Mouse (Mus musculus): ENCODE data around the gene Jade1. TPM values are rescaled to one million over a fixed set of nuclear protein-coding genes. Genes with fewer than 3 reads are reported as not detected.
A peak's percentile ranks its signal among the peaks of the same experiment; 100 is the strongest.

Jade1 gene
- polyA plus RNA-seq, 2 experiments from 2014 or later: 7.4 to 7.6 TPM

DNA sequence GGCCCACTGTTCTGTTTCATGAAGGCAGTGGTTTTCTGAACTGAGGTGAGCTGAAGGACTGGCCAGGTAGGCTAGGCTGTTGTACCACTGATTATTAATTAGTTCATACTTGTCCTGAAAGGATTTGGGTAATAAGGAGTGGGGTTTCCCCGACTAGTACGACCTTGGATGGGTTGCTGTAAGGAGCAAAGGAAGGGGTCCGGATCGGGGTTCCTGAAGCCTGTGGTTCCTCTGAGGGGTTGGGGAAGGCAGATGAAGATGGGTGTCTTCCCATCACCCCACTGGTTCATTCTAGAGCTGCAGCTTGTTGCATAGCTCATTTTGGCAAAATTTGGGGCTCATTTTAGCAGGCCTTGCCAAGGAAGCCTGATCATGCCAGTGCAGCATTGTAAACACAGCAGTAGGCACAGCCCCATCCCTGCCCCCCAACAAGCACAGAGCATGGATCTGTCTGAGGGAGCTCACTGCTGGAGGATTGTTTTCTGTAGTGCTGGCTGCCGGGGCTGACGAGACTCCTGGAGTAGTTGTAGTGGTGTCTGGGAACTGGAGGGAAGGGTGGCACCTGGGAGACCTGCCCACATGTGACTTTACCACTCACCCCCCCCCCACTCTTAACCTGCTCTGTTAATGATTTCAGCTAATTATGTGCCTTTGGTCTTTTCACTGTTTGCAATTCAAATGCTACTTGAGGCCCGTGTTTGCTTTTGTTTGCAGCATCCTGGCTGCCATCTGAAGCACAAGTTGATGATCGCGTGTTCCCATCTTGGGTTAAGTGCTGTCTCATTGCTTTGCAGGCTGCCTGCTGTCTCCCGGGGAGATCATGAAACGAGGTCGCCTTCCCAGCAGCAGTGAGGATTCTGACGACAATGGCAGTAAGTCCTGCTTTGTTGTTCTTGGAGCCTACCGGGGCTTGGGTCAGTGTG lies 25.1 kb downstream of the Jade1 start:
- ATAC-seq: no peak

DNA sequence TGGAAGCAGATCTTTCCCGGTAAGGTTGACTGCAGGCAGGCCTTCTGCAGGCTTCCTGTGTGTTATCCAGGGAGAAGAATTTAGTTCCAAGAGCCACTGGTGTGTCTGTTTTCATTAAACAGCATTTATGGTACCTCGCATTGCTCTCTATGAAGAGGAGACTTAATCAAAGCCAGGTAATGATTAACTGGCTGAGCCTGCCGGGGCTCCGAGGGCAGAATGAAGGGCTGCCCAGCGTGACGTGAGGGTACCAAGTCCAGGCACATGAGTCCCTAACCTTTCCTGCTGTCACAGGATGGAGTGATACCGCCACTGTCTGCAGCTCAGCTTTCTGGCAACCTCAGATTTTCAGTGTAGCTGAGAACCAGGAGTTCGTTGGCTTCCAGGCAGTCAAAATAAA lies 25.9 kb downstream of the Jade1 start:
- no peak for ATAC-seq

DNA sequence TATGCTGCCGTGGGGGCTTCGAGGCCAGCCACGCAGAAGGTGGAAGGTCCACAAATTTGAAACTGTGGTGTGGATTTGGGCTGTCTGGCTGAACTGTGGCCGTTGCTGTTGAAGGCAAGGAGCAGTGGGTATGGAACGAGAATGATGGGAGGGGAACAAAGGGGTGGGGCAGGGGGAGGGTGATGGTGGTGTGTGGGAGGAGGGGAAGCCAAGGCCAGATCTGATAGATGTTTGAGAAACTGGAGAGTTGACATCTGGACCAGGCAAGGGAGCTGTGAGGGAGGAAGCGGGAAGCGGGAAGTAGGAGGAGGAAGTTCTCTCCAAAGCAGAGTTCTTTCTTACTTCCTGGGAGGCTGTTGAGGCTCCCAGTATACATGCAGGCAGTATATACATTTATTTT lies 26.7 kb downstream of the Jade1 start:
- no peak for ATAC-seq

DNA sequence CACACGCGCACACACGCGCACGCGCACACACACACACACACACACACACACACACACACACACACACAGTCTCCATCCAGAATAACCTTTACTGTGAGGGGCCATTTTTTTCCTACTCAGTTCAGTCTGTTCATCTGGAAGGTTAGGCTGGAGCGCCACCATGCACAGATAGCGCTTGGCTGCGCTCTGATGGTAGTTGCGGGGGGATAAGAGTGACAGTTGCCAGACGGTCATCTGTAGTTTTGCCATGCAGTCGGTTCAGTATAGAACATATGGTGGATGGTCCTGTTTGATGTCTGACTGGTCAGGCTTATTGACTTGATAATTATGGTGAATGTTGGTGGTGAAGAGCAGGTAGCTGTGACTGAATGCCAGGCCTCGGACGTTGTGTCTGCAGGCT lies 27.6 kb downstream of the Jade1 start:
- ATAC-seq: no peak

DNA sequence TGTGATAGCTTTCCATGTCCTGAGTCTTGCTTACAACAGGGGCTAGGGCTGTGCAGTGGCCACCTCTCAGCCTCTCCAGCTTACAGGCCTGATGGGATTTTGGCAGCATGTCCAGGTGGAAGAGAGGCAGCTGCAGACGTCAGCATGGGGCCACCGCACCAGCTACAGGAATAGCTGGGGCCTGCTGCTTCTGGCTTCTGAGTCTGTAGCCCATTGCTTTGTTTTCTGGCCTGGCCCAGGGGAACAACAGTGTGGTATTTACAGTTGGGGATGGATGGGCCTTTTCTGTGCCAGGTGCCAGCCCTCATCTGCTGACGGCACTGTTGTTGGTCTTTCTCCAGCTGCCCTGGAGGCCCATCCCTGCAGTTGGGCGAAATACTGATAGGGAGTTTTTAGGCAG lies 28.1 kb downstream of the Jade1 start:
- ATAC-seq: no peak

DNA sequence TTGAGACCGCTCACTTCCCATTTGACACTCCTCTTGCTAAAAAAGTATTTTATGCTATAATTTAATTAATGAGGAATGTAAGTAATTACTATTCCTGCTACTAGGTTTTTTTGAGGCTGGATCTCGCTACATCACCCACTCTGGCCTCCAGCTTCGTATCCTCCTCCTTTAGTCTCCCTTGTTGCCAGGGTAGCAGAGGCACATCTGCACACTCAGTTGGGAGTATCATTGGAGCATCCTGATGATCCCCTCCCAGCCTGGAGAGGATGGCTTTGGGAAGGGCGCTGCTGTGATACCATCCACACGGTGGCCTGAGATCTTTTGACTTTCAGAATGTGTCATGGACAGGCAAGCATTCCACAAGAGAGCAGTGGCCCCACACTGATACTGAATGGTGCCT lies 30.0 kb downstream of the Jade1 start:
- no peak for ATAC-seq

DNA sequence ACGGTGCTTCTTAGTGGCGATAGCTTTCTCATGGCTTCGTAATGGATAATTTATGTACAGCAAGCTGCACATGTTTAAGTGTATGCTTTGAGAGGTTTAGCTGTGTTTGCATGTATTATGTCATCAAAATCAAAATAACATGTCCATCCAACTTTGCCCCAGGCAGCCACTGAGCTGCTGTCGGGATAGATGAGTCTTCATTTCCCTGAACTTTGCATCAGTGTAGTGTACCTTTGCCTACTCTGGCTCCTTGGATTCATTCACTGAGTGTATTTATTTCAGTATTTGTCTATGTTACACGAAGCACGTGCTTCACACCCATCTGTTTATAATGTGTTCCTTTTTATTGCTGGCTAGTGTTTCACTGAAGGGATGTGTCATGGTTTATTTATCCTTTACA lies 30.8 kb downstream of the Jade1 start:
- ATAC-seq: no peak

DNA sequence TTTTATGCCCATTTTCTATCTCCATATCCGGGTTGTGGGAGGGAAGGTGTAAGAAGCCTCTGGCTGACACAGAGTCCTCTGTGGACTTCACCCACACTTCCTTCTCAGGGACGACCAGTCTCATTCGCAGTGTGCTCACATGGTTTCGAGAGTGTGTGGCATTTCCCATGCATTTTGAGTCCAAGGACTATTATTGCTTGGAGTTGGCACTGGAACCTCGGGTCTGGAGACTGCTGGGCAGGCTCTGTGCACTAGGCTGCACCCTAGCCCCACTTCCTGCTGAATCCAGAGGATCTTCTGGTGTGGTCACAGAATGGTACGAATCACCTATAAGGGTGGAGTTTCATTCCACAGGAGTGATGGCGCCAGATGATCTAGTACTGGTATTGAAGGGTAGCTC lies 31.4 kb downstream of the Jade1 start:
- peak; percentile 43 for ATAC-seq

DNA sequence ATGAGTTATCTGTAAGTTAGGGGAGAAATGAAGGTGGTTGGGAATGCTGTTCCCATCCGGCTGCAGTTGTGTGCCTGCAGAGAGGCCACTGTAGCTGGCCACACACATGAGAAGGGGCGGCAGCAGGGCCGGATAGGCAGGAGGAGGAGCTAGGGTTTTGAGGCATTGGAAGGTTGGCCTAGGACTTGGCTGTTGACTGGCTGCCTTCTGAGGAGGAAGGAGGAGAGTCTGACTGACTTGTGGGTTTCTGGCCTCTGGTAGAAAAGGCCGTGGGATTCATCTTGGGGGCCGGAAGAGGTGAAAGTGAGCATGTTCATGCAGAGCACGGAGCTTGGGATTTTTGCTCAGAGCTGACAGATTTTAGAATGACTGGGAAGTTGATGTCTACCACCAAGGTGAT lies 32.1 kb downstream of the Jade1 start:
- peak; percentile 75 for ATAC-seq

DNA sequence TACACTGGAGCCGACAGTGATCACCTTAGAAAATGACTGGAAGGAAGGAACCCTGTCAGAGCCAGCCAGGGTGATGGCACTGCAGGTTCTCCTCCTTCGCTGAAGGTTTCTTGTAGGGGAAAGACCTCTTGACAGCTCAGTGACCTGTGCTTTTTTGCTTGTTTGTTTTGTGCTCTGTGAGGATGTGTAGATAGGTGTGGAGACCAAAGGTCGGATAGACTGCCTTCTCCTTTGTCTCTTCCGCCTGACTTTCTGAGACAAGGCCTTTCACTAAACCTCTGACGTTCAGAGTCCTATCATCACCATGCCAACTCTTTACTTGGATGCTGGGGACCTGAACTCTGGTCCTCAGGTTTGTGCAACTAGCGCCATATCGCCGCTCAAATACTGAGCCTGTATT lies 33.0 kb downstream of the Jade1 start:
- ATAC-seq: no peak

DNA sequence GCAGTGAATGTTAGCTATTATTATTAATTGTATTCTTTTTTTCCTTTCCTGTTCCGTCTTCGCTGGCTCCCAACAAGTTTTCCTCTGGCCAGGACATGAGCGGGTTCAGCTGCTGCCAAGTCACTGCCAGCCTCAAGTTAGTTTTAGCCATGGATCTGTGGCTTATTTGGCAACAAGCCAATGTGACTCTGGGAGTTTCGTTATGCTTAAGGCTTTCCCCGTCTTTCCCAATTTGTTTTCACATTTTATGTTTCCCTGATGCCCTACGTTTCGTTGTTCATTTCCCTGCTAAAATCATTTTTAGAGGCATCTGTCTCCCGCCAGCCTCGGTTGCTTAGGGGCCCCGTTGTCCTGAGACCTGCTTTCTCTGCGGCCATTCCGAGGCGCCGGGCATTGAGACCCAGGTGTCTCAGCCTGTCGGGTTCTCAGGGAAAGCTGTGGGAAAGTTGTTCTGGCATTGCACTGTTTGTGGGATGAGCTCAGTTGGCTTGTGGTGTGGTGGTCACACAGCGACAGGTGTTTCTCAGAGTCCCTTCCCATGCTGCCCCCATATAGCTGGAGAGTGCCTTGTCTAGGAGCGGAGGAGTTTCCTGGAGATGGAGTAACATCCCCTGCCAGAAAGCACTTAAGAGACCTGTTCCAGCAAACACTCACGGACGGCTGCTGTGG lies 33.8 kb downstream of the Jade1 start:
- no peak for ATAC-seq

DNA sequence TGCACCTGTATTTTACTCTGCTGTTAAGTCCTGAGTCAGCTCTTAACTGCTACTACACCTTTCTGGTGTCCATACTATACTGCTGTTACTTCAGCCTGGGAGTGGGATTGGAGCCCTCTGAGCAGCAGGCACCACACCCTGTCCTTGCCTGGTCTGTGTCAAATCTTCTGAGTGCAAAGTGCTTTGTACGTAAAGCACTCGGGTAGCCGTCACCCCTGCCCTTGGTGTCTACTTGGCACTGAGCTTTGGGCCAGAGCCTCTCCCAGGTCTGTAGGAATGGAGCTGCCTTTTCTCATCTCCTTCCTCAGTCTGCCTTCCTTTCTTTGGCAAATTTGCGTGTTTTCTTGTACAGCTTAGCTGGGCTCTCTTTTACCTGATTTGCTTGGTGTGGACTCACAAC lies 34.5 kb downstream of the Jade1 start:
- no peak for ATAC-seq

DNA sequence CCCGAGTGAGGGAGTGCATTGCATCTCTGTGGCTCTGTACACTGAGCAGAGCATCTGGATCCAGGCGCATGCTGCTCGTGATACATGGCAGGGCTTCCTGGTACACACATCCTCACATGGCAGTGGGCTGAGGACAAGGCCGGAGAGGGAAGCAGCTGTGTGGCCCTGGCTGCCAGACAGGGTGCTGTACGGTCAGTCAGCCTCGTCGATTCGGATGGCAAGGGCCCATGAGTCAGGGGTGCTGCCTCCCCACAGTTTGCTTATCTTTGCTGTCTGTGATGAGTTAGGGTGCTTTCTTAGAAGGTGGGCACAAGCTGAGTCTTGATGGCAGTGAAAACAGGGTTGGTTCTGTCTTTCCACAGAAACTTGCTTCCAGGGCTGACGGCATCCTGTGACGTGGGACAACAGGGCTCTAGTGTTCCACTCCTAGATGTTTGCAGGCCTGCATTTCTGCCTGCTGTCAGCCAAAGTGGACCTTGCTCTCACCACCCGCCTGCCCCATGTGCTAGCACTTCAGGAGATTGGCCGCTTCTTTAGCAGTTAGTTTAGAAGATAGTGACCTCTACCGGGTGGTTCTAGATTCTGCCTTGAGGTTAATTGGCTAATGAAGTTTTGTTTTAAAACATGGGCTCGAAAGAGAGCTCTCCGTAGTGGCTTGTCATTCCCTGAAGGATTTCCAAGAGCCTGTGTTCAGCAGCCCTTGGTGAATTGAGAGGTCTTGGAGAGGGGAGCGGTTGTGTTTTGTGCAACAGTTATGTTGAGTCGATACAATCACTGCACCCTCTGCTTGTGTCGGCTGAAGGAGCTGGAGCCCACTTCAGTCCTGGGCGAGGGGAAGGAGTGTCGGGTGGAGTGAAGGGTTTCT lies 35.4 kb downstream of the Jade1 start:
- ATAC-seq: no peak

DNA sequence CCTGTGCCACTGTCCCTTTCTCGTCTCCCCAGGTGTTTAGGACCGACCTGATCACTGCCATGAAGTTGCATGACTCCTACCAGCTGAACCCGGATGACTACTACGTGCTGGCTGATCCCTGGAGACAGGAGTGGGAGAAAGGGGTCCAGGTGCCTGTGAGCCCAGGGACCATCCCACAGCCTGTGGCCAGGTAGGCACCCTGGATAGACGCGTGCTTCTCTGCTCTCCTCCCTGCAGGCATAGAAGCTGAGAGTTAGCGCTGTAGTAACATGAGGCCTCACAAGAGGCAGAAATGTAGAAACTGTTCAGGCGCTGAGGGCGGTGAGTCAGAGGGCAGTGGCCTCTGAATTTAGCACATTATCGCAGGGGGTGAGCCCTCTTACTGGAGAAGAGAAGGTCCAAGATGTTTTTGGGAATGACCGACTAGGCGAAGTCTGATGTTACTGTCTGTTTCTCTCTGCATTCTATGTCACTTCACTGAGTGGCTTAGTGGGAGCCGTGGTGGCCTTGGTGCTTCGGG lies 36.2 kb downstream of the Jade1 start:
- ATAC-seq: no peak

DNA sequence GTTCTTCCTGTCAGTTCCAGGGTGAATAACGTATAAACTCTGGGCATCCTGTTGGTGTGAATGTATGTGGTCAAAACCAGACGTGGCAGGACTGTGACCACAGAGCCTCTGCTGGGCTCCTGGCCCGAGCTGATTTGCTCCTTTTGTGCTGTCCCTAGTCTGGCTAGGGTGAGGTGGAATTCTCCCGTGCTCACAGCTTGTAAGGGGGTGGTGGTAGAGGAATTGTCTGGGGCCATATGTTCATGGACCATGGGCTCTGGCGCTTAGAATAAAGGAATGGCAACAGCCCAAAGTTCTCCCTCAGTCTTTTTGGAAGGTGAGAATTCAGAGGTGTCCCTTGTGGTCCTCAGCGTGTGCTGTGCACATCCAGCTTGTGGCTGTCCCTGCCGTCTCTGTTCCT lies 37.3 kb downstream of the Jade1 start:
- no peak for ATAC-seq

DNA sequence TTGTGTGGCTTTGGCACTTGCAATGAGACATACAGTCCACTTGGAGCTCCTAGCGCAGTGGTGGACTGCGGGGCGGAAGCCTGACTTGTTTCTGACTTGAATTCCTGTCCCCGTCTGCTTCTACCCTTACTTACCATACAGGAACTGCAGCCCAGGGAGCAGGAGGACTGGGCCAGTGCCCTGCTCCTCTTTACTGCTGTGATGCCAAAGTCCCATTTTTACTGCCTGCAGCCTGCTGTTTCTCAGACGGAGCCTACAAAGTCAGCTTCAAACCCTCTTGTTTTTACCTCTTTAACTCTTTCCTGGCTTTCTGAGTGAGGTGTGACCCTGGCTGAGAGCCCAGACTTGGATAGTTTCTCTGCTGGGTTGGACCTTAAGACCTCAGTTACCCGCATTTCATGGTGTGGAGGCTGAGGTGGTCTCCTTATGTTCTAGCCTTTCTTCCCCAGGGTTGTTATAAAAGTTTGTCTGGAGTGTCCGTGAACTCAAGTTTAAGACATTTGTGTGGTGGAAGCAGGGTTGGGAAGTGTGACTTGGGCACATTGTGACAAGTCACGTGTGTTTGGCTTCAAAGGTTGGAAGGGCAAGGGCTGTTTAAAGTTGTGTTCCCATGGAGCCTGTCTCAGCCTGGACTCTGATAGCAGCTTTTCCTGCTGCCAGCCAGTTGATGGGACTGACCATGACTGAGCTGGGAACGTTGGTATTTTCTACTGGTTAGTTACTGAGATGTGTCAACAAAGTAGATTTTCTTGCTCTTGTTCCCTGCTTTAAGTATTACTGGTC lies 38.8 kb downstream of the Jade1 start:
- no peak for ATAC-seq

DNA sequence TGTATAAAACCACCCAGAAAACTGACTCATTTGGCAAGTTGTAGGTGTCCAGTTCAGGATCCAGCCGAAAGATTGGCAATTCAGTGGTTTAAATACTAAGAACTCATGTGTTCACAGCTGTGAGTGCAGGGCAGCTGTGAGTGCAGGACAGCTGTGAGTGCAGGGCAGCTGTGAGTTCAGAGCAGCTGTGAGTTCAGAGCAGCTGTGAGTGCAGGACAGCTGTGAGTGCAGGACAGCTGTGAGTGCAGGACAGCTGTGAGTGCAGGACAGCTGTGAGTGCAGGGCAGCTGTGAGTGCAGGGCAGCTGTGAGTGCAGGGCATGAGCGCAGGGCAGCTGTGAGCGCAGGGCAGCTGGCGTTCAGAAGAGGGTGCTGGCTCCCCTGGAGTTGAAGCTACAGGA lies 39.5 kb downstream of the Jade1 start:
- ATAC-seq: no peak

DNA sequence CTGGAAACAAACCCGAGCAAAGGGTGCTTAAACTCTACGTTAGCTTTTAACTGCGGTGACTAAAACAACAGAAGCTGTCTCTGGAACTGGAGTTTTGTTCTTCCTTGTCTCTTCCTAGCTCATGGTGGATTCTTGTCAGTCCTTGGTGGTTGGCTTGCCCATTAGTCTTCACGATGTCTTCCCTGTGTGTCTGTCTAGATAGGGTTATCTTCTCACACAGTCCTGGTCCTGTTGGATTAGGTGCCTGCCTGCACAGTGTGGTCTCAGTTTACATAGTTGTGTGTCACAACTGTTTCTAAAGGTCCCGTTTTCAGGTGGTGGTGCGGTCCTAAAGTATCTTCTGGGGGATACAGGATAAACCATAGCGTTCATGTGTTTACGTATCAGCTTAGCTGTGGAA lies 41.5 kb downstream of the Jade1 start:
- ATAC-seq: no peak

DNA sequence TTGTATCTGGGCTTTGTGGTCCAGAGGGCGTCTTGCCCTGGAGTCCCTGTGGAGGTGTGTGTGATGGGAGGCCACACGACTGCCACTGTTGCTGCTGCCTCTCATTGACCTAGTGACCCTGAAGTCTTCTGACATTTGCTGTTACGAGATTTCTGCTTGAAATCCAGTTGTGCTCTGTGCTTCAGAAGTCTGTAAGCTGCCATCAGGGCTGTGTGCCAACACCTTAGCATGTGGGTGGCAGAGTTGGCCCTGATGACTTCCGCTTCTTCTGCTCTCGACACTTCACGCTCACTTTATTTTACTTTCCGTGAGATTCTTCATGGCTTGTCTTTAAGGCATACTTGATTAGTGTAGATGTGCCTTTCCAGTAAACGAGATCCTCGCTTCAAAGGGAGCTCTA lies 42.9 kb downstream of the Jade1 start:
- no peak for ATAC-seq

DNA sequence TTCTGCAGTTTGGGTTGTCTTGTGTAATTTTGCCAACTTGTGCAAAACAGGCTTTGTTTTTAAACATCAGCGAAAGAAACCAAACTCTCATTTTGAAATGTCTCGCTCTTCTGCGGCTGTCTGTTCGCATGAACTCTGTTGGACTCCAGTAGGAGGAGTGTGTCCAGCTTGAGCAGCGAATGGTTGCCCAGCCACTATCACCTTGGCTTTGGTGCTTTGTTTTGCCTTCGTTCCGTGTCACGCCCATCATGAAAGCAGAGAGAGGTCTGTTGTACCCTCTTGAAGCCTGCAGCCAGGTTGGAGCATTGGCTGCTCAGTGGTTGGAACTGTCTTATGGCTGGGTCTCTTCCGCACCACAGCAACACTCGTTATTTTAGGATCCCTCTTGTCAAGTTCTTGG lies 43.7 kb downstream of the Jade1 start:
- ATAC-seq: no peak

DNA sequence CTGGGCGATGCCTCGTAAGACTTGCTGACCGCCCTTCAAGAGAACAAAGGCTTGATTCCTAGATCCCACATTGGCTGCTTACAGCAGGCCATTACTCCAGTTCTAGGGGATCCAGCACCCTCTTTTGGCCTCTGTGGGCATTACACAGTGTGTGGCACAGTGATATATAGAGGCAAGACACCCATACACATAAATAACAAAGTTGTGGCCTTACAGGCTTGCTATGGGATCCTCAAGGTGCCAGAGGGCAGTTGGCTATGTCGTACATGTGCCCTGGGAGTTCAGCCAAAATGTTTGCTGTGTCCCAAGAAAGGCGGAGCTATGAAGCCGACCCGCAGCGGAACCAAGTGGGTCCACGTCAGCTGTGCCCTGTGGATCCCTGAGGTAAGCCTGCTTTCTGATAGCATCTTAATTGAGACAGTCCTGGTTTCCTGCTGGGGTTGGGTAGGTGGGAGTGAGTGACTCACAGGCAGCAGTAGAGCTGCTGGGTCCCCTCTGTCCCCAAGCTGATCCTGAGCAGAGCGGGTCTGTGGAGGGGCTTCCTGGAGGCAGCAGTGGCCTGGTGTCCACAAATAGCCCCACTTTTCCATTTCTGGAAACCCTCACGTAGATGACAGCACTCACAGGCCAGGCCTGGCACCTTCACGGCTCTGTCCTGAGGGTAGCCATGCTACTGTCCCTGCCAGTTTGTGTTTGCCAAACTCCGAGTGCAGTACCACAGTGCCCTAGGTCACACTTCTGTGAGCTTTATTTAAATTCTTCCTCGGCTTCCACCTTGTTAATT lies 44.5 kb downstream of the Jade1 start:
- peak; percentile 50 for ATAC-seq

All from activated CD4-positive, CD25-positive, alpha-beta regulatory T cell, adult 4 months (primary cell).